Mouse (Mus musculus) ES-E14 (cell line): ENCODE measurements around the gene Edil3. TPM values are rescaled to one million over a fixed set of nuclear protein-coding genes. Genes with fewer than 3 reads are reported as not detected.

Source experiments
- DNase-seq: peaks from one replicate; pipeline ENCODE4 v3.0.0-alpha.2; 2013; ENCODE audit warnings: low read depth, low spot score
- H3K27ac ChIP-seq: 2 replicates; pipeline ENCODE4 v1.5.1; 2012; ENCODE audit warnings: low read depth, mild to moderate bottlenecking, low read length, moderate library complexity, mixed read lengths; ENCODE audit not compliant: poor library complexity, insufficient read depth, severe bottlenecking
- H3K36me3 ChIP-seq: 2 replicates; pipeline ENCODE4 v1.6.1; 2012; ENCODE audit warnings: mild to moderate bottlenecking, low read length, moderate library complexity, mixed read lengths; ENCODE audit not compliant: control insufficient read depth, poor library complexity, insufficient read depth, severe bottlenecking
- H3K4me1 ChIP-seq, 2 experiments: fragments of 150-350 bp in 1 of 2; sonication (generic) in 1 of 2; 2 replicates each; pipeline ENCODE4 v1.6.1; 2012; ENCODE audit warnings: low read length in 2 of 2, mild to moderate bottlenecking in 1 of 2, mixed read lengths in 1 of 2; ENCODE audit not compliant: control insufficient read depth in 2 of 2, insufficient read depth in 2 of 2, poor library complexity in 1 of 2
- H3K4me3 ChIP-seq, 2 experiments: fragments of 150-350 bp in 1 of 2; sonication (generic) in 1 of 2; 2 replicates each; pipeline ENCODE4 v1.5.1; 2012; ENCODE audit warnings: low read length in 2 of 2, low read depth in 1 of 2, mild to moderate bottlenecking in 1 of 2, mixed read lengths in 1 of 2; ENCODE audit not compliant: insufficient read depth in 1 of 2, poor library complexity in 1 of 2, severe bottlenecking in 1 of 2
- H3K9ac ChIP-seq: 2 replicates; pipeline ENCODE4 v1.6.1; 2012; ENCODE audit warnings: low read depth, mild to moderate bottlenecking, low read length, mixed read lengths; ENCODE audit not compliant: poor library complexity, insufficient read depth, severe bottlenecking
- H3K9me3 ChIP-seq: fragments of 150-350 bp; sonication (generic); 2 replicates; pipeline ENCODE4 v1.6.1; 2012; ENCODE audit warnings: low read depth, mild to moderate bottlenecking, low read length; ENCODE audit not compliant: control insufficient read depth, insufficient read depth
- CHD2 ChIP-seq: IDR thresholded peaks from 2 replicates; pipeline ENCODE4 v1.6.1; 2014; ENCODE audit warnings: mild to moderate bottlenecking, low read depth, low read length, inconsistent platforms
- HCFC1 ChIP-seq: IDR thresholded peaks from 2 replicates; pipeline ENCODE4 v1.6.1; 2012; ENCODE audit warnings: low read length, inconsistent platforms, borderline replicate concordance; ENCODE audit not compliant: insufficient read depth
- MAFK ChIP-seq: IDR thresholded peaks from 2 replicates; pipeline ENCODE4 v1.6.1; 2014; ENCODE audit warnings: mild to moderate bottlenecking, low read depth, low read length, inconsistent platforms; ENCODE audit not compliant: insufficient read depth
- ZC3H11A ChIP-seq: IDR thresholded peaks from 2 replicates; pipeline ENCODE4 v1.6.1; 2012; ENCODE audit warnings: low read depth, mild to moderate bottlenecking, inconsistent platforms, low read length, borderline replicate concordance
- ZNF384 ChIP-seq: IDR thresholded peaks from 2 replicates; pipeline ENCODE4 v1.6.1; 2012; ENCODE audit warnings: low read depth, low read length, inconsistent platforms
- in situ Hi-C, 2 experiments: fragments of 600-800 bp; cut with MboI; formaldehyde crosslinking; loops; one replicate each; pipeline ENCODE4 v1.15.1; 2025; ENCODE audit warnings: low sequenced_read_pairs in 2 of 2, inconsistent platforms in 1 of 2; ENCODE audit not compliant: unreplicated experiment in 2 of 2
- total RNA-seq: library from RNA; depleted of rRNA; stranded (reverse); fragments of 300-350 nt; gene quantifications from 2 replicates; pipeline ENCODE4 v1.2.3, GENCODE M21; 2012; rRNA removed

The Edil3 gene
- 0.37 and 0.89 TPM in 2 replicates for total RNA-seq

- Histone ChIP-seq H3K36me3 (no peaks in the 10 kb centered on the region), H3K4me1 (peaks cover 0 to 2% of the 10 kb centered on the region in 2 experiments; a peak in 1 of 4 replicates), H3K4me3 (peak within 1 kb of the TSS; percentile 65 to 66), H3K9me3 (no peaks in the 10 kb centered on the region), H3K27ac (no peak within 1 kb of the TSS), H3K9ac (peak within 1 kb of the TSS; percentile 60)
- in situ Hi-C loops, result no loop called here
- DNase-seq, result no peak
- TF ChIP-seq ZC3H11A (no peak), CHD2 (no peak), MAFK (no peak), HCFC1 (no peak), ZNF384 (no peak)
Observed at GRCm38 (mm10) chr13:88821440-88822331, at the start of gene Edil3. TSS of gene Edil3 (plus strand) at chr13:88821472.

DNA sequence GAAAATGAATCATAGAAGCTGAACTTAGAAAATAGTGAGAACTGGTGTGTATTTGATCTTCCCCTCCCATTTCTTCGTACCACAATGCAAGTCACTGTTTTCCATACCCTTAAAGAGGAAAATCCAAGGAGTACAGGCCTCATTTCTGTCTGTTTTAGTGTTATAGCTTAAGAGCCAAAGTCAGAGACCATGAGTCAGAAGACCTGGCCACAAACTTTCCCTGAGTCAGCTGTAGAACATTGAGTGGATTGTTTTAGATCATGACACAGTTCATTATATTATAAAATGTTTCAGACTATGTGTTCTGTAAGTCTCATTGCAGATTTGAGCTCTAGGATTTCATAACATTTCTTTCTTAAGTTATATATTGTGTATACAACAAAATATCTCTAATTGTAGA lies 22.1 kb upstream of the Edil3 start:
- in situ Hi-C loops, result no loop called here

DNA sequence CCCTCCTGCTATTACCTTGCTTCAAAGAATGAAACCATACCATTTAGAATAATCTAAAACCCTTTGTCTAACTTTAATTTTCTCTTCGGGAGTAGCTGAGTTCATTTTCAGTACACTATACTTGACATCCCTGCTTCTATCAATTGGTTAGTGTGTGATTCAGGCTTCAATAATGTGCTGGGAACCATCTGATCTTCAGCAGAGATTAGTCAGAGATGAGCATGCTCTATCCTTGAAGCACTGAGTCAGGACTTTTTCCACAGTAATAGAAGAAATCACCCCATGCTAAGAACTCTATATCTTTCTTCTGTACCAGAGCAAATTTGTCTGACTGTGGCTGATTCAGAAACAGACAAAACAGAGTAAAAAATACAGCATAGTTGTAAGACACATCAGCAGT lies 20.3 kb upstream of the Edil3 start:
- no peak for TF ChIP-seq CHD2
- TF ChIP-seq MAFK, result no peak
- no peak for TF ChIP-seq HCFC1
- no peak for TF ChIP-seq ZC3H11A
- no peak for TF ChIP-seq ZNF384
- Histone ChIP-seq H3K9me3 (no peaks in the 10 kb centered on the region), H3K36me3 (no peaks in the 10 kb centered on the region), H3K9ac (no peak overlapping the region), H3K4me1 (no peaks in the 10 kb centered on the region), H3K4me3 (no peak overlapping the region), H3K27ac (no peak overlapping the region)
- no peak for DNase-seq
- in situ Hi-C loops, result no loop called here

More for the DNA sequence above, 22.1 kb upstream of the Edil3 start:
- TF ChIP-seq MAFK (no peak), HCFC1 (no peak), ZNF384 (no peak), CHD2 (no peak), ZC3H11A (no peak)
- no peaks in the 10 kb centered on the region for H3K4me1 ChIP-seq
- H3K36me3 ChIP-seq, result no peaks in the 10 kb centered on the region
- H3K4me3 ChIP-seq, result no peak overlapping the region
- H3K9ac ChIP-seq, result no peak overlapping the region
- H3K9me3 ChIP-seq, result no peaks in the 10 kb centered on the region
- no peak overlapping the region for H3K27ac ChIP-seq
- DNase-seq, result no peak

DNA sequence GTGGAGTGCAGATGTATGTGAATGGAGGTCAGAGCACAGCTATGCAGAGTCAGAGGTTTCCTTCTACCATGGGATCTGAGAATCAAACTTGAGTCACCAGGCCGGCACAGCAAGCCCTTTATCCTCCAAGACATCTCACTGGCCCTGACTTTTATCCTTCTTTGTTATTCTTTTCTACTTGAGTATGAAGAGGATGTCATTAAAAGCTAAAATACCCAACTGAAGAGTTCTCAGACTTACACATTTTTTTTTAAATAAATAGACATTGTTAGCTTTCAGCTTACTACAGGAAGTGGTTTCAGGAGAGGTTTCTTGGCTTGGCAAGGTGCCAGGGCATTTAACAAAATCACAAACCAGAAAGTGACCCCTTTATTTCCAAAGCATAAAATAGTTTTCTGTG lies 15.4 kb upstream of the Edil3 start:
- in situ Hi-C loops, result no loop called here
- no peaks in the 10 kb centered on the region for H3K36me3 ChIP-seq
- no peak for DNase-seq
- TF ChIP-seq MAFK, result no peak
- TF ChIP-seq ZC3H11A, result no peak
- no peak for TF ChIP-seq ZNF384
- TF ChIP-seq CHD2, result no peak
- H3K9me3 ChIP-seq, result no peaks in the 10 kb centered on the region
- no peak overlapping the region for H3K9ac ChIP-seq
- H3K4me3 ChIP-seq, result no peak overlapping the region
- no peak overlapping the region for H3K27ac ChIP-seq
- no peaks in the 10 kb centered on the region for H3K4me1 ChIP-seq

DNA sequence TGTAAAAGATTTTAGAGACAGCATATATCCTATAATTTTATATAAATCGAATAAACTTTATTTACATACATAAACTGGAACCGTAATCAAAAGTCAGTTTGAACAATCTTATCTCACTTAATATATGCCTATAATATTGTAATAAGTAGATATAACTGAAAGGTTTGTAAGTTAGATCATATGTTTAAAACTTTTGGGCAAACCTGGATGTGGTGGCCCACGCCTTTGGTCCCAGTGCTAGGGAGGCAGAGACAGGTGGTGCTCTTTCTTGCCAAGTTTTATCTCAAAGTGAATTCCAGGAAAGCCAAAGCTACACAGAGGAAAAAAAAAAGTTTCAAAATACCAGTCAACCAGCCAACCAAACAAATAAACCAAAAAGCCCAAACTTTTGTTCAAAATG lies 15.0 kb upstream of the Edil3 start:
- Histone ChIP-seq H3K9me3 (no peaks in the 10 kb centered on the region), H3K4me3 (no peak overlapping the region), H3K4me1 (no peaks in the 10 kb centered on the region), H3K9ac (no peak overlapping the region), H3K36me3 (no peaks in the 10 kb centered on the region), H3K27ac (no peak overlapping the region)
- DNase-seq, result no peak
- no peak for TF ChIP-seq CHD2
- in situ Hi-C loops, result no loop called here
